Mouse (Mus musculus) neural tube, embryonic 14.5 days (tissue): ENCODE measurements around the gene Acot6. TPM values are rescaled to one million over a fixed set of nuclear protein-coding genes. Genes with fewer than 3 reads are reported as not detected.

Source experiments
- ATAC-seq: fragments of 200-750 bp; cut with Nextera tagmentation; 2 replicates; pipeline ENCODE4 v1.8.0; 2017; ENCODE audit warnings: low read depth, mild to moderate bottlenecking, moderate TSS enrichment, moderate library complexity
- H3K27ac ChIP-seq: fragments of 300-500 bp; sonication (generic); 2 replicates; pipeline ENCODE4 v1.5.1; 2014; ENCODE audit warnings: low read depth, mild to moderate bottlenecking, control low read depth, low read length, moderate library complexity, mixed read lengths
- H3K27me3 ChIP-seq: fragments of 300-500 bp; sonication (generic); 2 replicates; pipeline ENCODE4 v1.6.1; 2014; ENCODE audit warnings: low read length; ENCODE audit not compliant: control insufficient read depth, insufficient read depth
- H3K36me3 ChIP-seq: fragments of 300-500 bp; sonication (generic); 2 replicates; pipeline ENCODE4 v1.6.1; 2014; ENCODE audit warnings: low read length, mixed read lengths; ENCODE audit not compliant: control insufficient read depth, insufficient read depth
- H3K4me1 ChIP-seq: fragments of 300-500 bp; sonication (generic); 2 replicates; pipeline ENCODE4 v1.6.1; 2014; ENCODE audit warnings: low read length; ENCODE audit not compliant: control insufficient read depth, insufficient read depth
- H3K4me2 ChIP-seq: fragments of 300-500 bp; sonication (generic); 2 replicates; pipeline ENCODE4 v1.6.1; 2014; ENCODE audit warnings: mild to moderate bottlenecking, low read depth, low read length, control low read depth
- H3K4me3 ChIP-seq: fragments of 300-500 bp; sonication (generic); 2 replicates; pipeline ENCODE4 v1.5.1; 2014; ENCODE audit warnings: low read depth, low read length, control low read depth, mixed read lengths
- H3K9ac ChIP-seq: fragments of 300-500 bp; sonication (generic); replicated peaks from 2 replicates; pipeline ENCODE4 v1.6.1; 2014; ENCODE audit warnings: low read depth, mild to moderate bottlenecking, control low read depth, low read length, mixed read lengths
- H3K9me3 ChIP-seq: fragments of 300-500 bp; sonication (generic); 2 replicates; pipeline ENCODE4 v1.6.1; 2016; ENCODE audit warnings: low read length; ENCODE audit not compliant: control insufficient read depth
- WGBS: fragments of 180-500 bp; shearing (Covaris S2); extraction: QIAGEN DNeasy Blood & Tissue Kit; methylation state at CpG from one replicate; pipeline ENCODE4 v1.1.7; 2014; 5-methylcytosine and 5-hydroxymethylcytosine counted together
- polyA plus RNA-seq: library from polyadenylated mRNA; unstranded; fragments of >200 nt; fragmentation: Nextera tagmentation; extraction: Ambion mirVana; gene quantifications from 2 replicates; pipeline ENCODE4 v1.2.1, GENCODE M21; 2014

The Acot6 gene
- polyA plus RNA-seq, 1 experiment from 2014 or later: 1.9 TPM

DNA sequence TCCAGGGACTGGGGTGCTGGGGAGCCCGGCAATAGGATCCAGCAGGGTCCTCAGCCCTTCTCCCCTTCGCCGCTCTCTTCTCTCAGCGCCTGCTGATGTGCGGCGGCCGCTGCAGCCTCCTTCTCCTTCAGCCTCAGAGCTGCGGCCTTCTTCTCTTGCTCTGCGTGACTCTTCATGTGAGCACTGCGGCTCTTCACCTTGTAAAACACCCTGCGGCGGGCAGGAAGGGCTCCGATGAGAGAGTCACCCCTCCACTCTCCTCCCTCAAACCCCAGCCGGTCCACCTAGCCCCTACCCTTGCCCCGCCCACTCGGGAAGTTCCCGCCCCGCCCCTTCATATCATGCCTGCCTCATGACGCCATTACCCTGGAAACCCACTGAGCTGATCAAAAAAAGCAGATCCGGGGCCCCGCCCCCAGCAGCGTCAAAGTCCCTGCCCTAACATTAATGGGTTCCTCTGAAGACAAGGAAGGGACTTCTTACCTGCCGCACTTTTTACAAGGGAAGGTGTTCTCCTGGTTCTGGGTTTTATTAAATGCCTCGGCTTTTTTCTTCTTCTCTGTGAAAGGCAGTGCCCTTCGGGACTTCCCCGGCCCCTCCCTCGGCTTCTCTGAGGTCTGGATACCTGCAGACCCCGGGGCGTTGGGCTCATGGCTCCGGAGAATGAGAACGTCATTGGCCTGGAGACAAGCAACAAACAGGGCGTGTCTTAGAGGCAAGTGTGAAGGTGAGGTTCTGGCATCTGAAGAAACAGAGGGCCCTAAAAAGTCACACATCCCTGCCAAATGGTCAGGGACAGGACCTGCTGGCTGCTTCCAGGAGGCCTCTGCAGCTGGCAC is 52.1 kb downstream of the Acot6 start:
- no peaks in the 10 kb centered on the region for H3K9me3 ChIP-seq
- H3K36me3 ChIP-seq: 0 out of 2 replicates have a peak, but pooled peaks cover 12% of the 10 kb centered on the region
- H3K4me3 ChIP-seq: no peak overlapping the region
- H3K27ac ChIP-seq: no peak overlapping the region
- ATAC-seq: no peak
- no peak overlapping the region for H3K4me2 ChIP-seq
- WGBS: 72% methylated on average over 32 of the region's 32 CpGs
- no peak overlapping the region for H3K9ac ChIP-seq
- H3K4me1 ChIP-seq: no peaks in the 10 kb centered on the region
- H3K27me3 ChIP-seq: no peaks in the 10 kb centered on the region

DNA sequence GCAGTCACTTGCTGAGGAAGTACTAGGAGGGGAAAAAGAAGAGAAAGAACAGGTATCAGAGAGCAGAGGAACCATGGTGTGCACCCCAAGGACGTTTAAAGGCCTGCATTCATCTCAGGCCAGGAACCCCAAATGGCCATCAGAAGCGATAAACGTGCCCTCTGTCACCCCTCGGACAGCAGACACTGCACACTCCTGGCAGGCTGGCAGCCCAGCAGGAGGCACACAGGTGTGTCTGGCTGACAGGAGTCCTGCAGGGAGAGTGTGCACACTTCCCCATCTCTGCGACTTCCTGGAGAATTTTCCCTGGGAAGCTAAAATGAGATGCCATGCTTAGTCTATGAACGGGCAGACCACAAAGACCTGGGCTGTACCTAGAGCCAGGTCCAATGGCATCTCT is 53.0 kb downstream of the Acot6 start:
- Histone ChIP-seq H3K4me3 (no peak overlapping the region), H3K27me3 (no peaks in the 10 kb centered on the region), H3K27ac (no peak overlapping the region), H3K36me3 (peaks cover 18% of the 10 kb centered on the region), H3K9ac (no peak overlapping the region), H3K4me1 (no peaks in the 10 kb centered on the region), H3K4me2 (no peak overlapping the region), H3K9me3 (no peaks in the 10 kb centered on the region)
- no peak for ATAC-seq
- 78% methylated on average over 6 of the region's 6 CpGs for WGBS

DNA sequence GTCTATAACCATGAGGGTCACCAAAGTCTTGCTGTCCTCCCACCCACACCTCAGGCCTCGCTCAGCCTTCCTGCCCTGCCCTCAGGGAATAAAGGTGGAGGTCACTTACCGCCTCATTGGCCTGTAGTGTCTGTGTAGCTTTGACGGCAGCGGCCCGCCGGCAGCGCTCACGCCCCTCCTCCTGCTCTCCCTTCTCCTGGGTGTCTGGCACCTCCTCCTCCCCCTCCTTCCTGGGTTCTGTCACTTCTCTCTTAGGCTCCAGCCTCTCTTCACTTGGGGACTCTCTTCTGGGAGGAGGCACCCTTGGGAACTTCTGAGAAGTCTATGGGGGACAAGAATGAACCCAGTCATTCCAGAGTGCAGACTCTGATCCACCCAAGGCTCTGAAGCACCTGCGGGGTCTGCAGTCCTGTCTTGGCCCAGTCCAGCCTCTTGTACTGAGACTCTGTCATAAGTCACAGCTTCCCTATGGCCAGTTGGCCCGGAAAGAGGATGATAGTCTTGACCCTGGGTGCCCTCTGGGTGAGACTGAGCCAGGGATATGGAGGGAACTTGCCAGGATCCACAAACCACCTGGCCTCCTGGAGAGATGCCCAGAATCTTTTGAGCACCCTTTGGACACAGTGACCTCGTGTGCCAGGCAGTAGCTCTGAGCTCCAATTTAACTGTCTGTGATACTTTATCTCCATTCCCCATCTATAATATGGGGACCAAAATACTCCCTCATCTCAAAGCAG is 54.5 kb downstream of the Acot6 start:
- no peak overlapping the region for H3K9ac ChIP-seq
- H3K4me1 ChIP-seq: no peaks in the 10 kb centered on the region
- H3K4me2 ChIP-seq: no peak overlapping the region
- H3K9me3 ChIP-seq: no peaks in the 10 kb centered on the region
- H3K27me3 ChIP-seq: no peaks in the 10 kb centered on the region
- H3K4me3 ChIP-seq: no peak overlapping the region
- peaks cover 22% of the 10 kb centered on the region for H3K36me3 ChIP-seq
- 62% methylated on average over 11 of the region's 11 CpGs for WGBS
- ATAC-seq: no peak
- H3K27ac ChIP-seq: no peak overlapping the region

DNA sequence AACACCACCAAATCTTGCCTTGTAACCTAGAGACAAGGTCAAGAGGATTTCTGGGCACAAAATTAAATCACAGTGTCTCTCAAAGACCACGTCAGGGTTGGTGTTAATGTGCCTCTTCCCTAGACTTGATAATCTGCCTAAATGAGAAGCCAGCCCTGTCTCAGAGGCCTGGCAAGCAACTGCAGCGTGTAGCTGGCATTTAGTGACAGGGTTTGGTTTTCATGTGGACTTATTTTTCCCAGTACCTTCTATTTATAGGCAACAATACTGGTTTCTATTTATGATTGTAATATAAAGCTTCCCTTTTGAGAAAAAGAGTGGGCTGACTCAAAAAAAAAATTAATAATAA is 55.0 kb downstream of the Acot6 start:
- no peaks in the 10 kb centered on the region for H3K4me1 ChIP-seq
- H3K4me2 ChIP-seq: no peak overlapping the region
- H3K4me3 ChIP-seq: no peak overlapping the region
- H3K9me3 ChIP-seq: no peaks in the 10 kb centered on the region
- ATAC-seq: no peak
- no peak overlapping the region for H3K9ac ChIP-seq
- H3K27me3 ChIP-seq: no peaks in the 10 kb centered on the region
- H3K27ac ChIP-seq: no peak overlapping the region
- peaks cover 22% of the 10 kb centered on the region for H3K36me3 ChIP-seq
- WGBS: 87% methylated on average over 2 of the region's 2 CpGs

DNA sequence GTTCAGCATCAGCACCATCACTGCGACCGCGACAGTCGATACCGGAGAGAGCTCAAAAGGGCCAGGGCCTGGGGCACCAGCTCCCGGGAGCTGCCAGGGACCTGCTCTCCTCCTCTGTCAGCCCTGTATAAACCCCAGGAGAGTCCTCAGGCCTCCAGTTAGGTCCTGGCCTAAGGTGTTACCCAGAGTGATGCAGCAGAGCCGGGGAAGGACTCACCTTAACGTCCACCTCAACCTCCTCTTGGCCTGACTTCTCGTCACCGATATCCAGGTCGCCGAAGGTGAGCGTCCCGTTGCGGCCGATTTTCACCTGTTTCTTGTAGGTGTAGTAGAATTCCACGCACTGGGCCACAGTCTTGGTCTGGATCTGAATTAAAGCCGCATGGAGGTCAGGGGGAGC is 55.8 kb downstream of the Acot6 start:
- Histone ChIP-seq H3K36me3 (peaks cover 22% of the 10 kb centered on the region), H3K27ac (no peak overlapping the region), H3K4me3 (no peak overlapping the region), H3K4me2 (no peak overlapping the region), H3K27me3 (no peaks in the 10 kb centered on the region), H3K9me3 (no peaks in the 10 kb centered on the region), H3K4me1 (no peaks in the 10 kb centered on the region), H3K9ac (no peak overlapping the region)
- ATAC-seq: no peak
- WGBS: 94% methylated on average over 18 of the region's 18 CpGs

DNA sequence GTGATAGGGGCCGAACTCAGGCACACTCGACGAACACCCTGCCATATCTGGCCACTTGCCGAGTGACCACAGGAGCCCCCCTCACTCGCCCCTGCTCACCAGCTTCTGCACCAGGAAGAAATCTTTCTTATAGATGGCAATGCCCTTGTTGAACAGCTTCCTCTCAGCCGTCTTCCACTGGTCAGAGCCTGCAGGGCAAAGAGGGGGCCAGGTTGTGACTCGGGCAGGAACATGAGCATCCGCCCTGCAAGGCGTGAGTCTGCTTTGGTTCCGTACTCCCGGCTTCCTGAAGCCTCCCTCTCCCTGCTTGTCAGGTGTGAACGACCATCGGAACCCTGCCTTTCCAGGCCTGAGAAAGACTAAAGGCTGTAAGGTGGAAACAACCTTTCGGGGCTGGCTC is 57.7 kb downstream of the Acot6 start:
- 94% methylated on average over 14 of the region's 14 CpGs for WGBS
- no peaks in the 10 kb centered on the region for H3K9me3 ChIP-seq
- no peak overlapping the region for H3K27ac ChIP-seq
- H3K4me2 ChIP-seq: no peak overlapping the region
- no peak overlapping the region for H3K9ac ChIP-seq
- H3K4me1 ChIP-seq: no peaks in the 10 kb centered on the region
- ATAC-seq: no peak
- H3K27me3 ChIP-seq: no peaks in the 10 kb centered on the region
- H3K36me3 ChIP-seq: peaks cover 10% of the 10 kb centered on the region
- no peak overlapping the region for H3K4me3 ChIP-seq

DNA sequence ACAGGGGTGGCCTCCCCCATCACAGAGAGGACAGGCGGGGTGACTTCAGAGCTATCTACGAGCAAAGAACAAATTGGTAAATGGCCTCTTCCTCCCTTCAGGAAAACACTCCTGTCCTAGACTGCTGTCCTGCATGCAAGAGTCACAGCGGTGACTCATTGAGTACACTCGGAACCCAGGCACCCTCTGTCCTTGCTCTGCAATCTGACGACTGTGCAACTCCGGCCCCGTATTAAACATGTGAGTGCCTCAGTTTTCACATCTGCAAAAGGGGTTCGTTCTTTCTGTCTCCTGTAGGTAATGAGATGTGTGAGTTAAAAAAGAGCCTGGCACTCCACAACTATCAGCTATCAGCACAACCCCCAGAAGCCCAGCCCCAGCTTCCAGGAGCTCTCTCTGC is 60.0 kb downstream of the Acot6 start:
- H3K9me3 ChIP-seq: no peaks in the 10 kb centered on the region
- no peak overlapping the region for H3K9ac ChIP-seq
- no peak overlapping the region for H3K27ac ChIP-seq
- WGBS: over 99% methylated on average over 8 of the region's 8 CpGs
- no peaks in the 10 kb centered on the region for H3K27me3 ChIP-seq
- H3K36me3 ChIP-seq: peaks cover 10% of the 10 kb centered on the region
- no peak overlapping the region for H3K4me2 ChIP-seq
- no peak for ATAC-seq
- no peak overlapping the region for H3K4me3 ChIP-seq
- H3K4me1 ChIP-seq: no peaks in the 10 kb centered on the region

Other genes starting within 250 kb of the Acot6 start
- gene Numb, start 178.7 kb upstream of the Acot6 start, polyA plus RNA-seq: 16.1 and 19.4 TPM in 2 replicates
- gene Riox1, start 150.0 kb upstream of the Acot6 start, polyA plus RNA-seq: 10.5 and 12.6 TPM in 2 replicates
- not detected in 2 replicates for gene Heatr4, start 115.8 kb upstream of the Acot6 start, polyA plus RNA-seq
- gene Acot2, start 112.8 kb upstream of the Acot6 start, polyA plus RNA-seq: 11.3 and 13.7 TPM in 2 replicates
- 93.6 and 93.9 TPM in 2 replicates for gene Acot1, start 91.2 kb upstream of the Acot6 start, polyA plus RNA-seq
- gene Acot4, start 62.3 kb upstream of the Acot6 start, polyA plus RNA-seq: 0.47 and 0.59 TPM in 2 replicates
- not detected in 2 replicates for gene Gm49366, start 61.7 kb upstream of the Acot6 start, polyA plus RNA-seq
- gene Acot3, start 48.5 kb upstream of the Acot6 start, polyA plus RNA-seq: 1.8 TPM in 2 replicates
- gene Acot5, start 31.3 kb upstream of the Acot6 start, polyA plus RNA-seq: 0.21 and 0.25 TPM in 2 replicates
- 6.8 and 6.9 TPM in 2 replicates for gene Dnal1, start 13.7 kb downstream of the Acot6 start, polyA plus RNA-seq
- 3.4 and 3.9 TPM in 2 replicates for gene Pnma1, start 47.8 kb downstream of the Acot6 start, polyA plus RNA-seq
- 4.2 and 4.5 TPM in 2 replicates for gene Elmsan1, start 118.2 kb downstream of the Acot6 start, polyA plus RNA-seq
- 14.1 and 16.8 TPM in 2 replicates for gene Ptgr2, start 184.6 kb downstream of the Acot6 start, polyA plus RNA-seq
- 68.0 and 76.9 TPM in 2 replicates for gene Zfp410, start 216.2 kb downstream of the Acot6 start, polyA plus RNA-seq